Mouse (Mus musculus): ENCODE results near the gene Mafg. TPM values are rescaled to one million over a fixed set of nuclear protein-coding genes. Genes with fewer than 3 reads are reported as not detected.
"Not testable (repeated sequence)": the region's sequence is repeated elsewhere in the genome, so short reads cannot be mapped to it uniquely, and the experiment has no call there.

The Mafg gene
- total and polyA plus RNA-seq, 2 experiments from 2014 or later, result 39.7 to 40.1 TPM

- ATAC-seq, result peak; percentile 44
- 7% methylated on average over 97 of the region's 99 CpGs for WGBS
- peak overlapping the region; percentile 80 for H3K4me3 ChIP-seq (ENCODE audit: low read depth, low read length)
- peak overlapping the region; percentile 85 for H3K27ac ChIP-seq (ENCODE audit: low read depth, low read length)
- peaks cover 13% of the 10 kb centered on the region for H3K4me1 ChIP-seq (ENCODE audit: insufficient read depth)
- no peak for DNase-seq
- no peak for TF ChIP-seq CTCF (IDR thresholded peaks at IDR 0.05; ENCODE audit: low read depth)
- H3K4me2 ChIP-seq (ENCODE audit: low read depth), result peak overlapping the region; percentile 93
- H3K9ac ChIP-seq, result peak overlapping the region; percentile 91
- H3K36me3 ChIP-seq (ENCODE audit: insufficient read depth), result peaks cover 57% of the 10 kb centered on the region
- no peaks in the 10 kb centered on the region for H3K27me3 ChIP-seq (ENCODE audit: insufficient read depth, low read length)
- no peaks in the 10 kb centered on the region for H3K9me3 ChIP-seq (ENCODE audit: low read length)
Observed at GRCm38 (mm10) chr11:120597240-120598235, 35.9 kb downstream of the Mafg start.

DNA sequence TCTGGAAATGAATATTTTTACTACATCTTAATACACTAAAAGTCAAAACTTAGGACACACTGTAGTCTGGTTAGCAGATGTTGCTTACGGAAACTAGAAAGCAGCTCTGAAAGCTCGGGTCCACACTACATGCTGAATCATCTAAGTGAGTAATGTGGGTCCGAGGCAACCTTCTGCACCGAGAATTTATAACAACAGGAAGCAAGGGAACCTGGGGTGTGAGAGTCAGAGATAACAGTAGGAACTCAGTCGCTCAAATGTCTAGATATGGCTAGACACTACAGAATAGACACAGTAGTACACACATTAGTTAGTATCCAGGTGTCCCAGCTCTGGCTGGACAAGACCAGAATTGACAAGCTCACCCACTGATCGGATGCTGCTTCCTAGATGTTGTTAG, 44.9 kb downstream of the Mafg start:
- Histone ChIP-seq H3K9me3 (ENCODE audit: low read length) (no peaks in the 10 kb centered on the region), H3K36me3 (ENCODE audit: insufficient read depth) (peaks cover 75% of the 10 kb centered on the region), H3K4me3 (ENCODE audit: low read depth, low read length) (no peak overlapping the region), H3K27me3 (ENCODE audit: insufficient read depth, low read length) (no peaks in the 10 kb centered on the region), H3K4me1 (ENCODE audit: insufficient read depth) (no peaks in the 10 kb centered on the region), H3K27ac (ENCODE audit: low read depth, low read length) (no peak overlapping the region), H3K4me2 (ENCODE audit: low read depth) (no peak overlapping the region), H3K9ac (no peak overlapping the region)
- 98% methylated on average over 6 of the region's 6 CpGs for WGBS
- TF ChIP-seq CTCF (IDR thresholded peaks at IDR 0.05; ENCODE audit: low read depth), result no peak
- no peak for ATAC-seq
- DNase-seq, result no peak

DNA sequence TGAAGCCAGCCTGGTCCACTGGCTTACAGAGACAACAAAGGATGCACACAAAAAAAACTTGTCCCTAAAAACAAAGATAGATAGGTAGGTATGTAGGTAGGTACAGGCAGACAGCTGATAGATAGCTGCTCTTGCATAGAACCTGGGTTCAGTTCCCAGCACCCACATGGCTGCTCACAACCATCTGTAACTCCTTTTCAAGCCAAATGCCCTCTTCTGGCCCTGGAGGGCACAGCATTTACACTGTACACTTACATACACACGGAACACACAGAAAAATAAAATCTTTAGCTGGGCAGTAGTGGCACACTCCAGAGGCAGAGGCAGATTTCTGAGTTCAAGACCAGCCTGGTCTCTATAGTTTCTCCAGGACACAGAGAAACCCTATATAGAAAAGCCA, 49.5 kb downstream of the Mafg start:
- Histone ChIP-seq H3K4me3 (ENCODE audit: low read depth, low read length) (no peak overlapping the region), H3K4me2 (ENCODE audit: low read depth) (no peak overlapping the region), H3K4me1 (ENCODE audit: insufficient read depth) (peaks cover 9% of the 10 kb centered on the region), H3K27ac (ENCODE audit: low read depth, low read length) (no peak overlapping the region), H3K9ac (no peak overlapping the region), H3K36me3 (ENCODE audit: insufficient read depth) (peaks cover 43% of the 10 kb centered on the region), H3K9me3 (ENCODE audit: low read length) (no peaks in the 10 kb centered on the region), H3K27me3 (ENCODE audit: insufficient read depth, low read length) (no peaks in the 10 kb centered on the region)
- TF ChIP-seq CTCF (IDR thresholded peaks at IDR 0.05; ENCODE audit: low read depth), result no peak; the same call in 1 of the 2 replicates
- 97% methylated on average over 1 of the region's 1 CpGs for WGBS
- ATAC-seq (no peak), DNase-seq (no peak)

DNA sequence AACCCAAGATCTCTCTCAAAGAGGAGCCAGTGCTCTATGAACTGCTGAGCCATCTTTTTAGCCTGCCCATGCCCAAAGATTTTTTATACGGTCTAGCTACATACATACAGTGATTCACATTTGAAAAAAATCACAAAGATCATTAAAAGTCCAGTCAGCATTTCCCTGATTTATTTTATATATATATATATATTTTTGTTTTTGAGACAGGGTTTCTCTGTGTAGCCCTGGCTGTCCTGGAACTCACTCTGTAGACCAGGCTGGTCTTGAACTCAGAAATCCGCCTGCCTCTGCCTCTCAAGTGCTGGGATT, 50.5 kb downstream of the Mafg start:
- not testable (repeated sequence) for H3K4me1 ChIP-seq (ENCODE audit: insufficient read depth); H3K4me3 ChIP-seq (ENCODE audit: low read depth, low read length); H3K9me3 ChIP-seq (ENCODE audit: low read length); DNase-seq; H3K27ac ChIP-seq (ENCODE audit: low read depth, low read length); H3K9ac ChIP-seq; ATAC-seq; H3K27me3 ChIP-seq (ENCODE audit: insufficient read depth, low read length); H3K4me2 ChIP-seq (ENCODE audit: low read depth)
- 89% methylated on average over 2 of the region's 2 CpGs for WGBS
- peaks cover 45% of the 10 kb centered on the region for H3K36me3 ChIP-seq (ENCODE audit: insufficient read depth)

DNA sequence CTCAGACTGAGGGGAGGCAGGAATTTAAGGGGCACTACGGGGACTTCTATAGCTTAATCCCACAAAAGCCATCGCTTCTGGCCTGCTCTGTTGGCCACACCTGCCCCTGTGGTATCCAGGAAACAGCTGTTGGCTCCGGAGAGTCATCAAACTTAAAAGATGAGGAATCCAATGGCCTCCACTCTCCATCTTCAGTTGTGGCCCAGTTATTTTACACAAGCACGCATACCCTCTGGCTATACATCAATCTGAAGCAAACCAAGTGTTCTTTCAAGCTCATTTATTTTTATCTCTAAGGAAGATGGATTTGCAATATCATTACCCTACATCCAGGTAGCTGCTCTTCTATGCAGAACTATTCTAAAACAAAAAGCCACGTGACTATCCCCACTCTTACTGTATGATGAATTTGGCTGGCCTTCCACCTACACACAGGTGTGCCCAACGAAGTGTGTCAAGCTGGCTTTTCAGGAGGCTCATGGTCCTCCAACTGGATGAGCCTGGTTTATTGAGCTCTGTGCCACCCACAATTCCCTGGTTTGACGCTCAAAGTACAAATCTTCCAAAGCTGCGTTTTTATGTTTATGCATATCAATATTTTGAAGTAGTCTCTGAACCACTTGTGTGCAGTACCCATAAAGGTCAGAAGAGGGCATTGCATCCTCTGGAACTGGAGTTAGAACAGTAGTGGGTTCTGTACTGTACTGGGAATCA, 51.0 kb downstream of the Mafg start:
- H3K4me1 ChIP-seq (ENCODE audit: insufficient read depth), result peaks cover 9% of the 10 kb centered on the region
- H3K9ac ChIP-seq, result peak overlapping the region; percentile 90
- peak overlapping the region; percentile 93 for H3K4me3 ChIP-seq (ENCODE audit: low read depth, low read length)
- H3K27me3 ChIP-seq (ENCODE audit: insufficient read depth, low read length), result no peaks in the 10 kb centered on the region
- peak overlapping the region; percentile 98 for H3K27ac ChIP-seq (ENCODE audit: low read depth, low read length)
- ATAC-seq (no peak), DNase-seq (peak; percentile 41)
- peaks cover 45% of the 10 kb centered on the region for H3K36me3 ChIP-seq (ENCODE audit: insufficient read depth)
- 78% methylated on average over 8 of the region's 8 CpGs for WGBS
- peak overlapping the region; percentile 94 for H3K4me2 ChIP-seq (ENCODE audit: low read depth)
- no peaks in the 10 kb centered on the region for H3K9me3 ChIP-seq (ENCODE audit: low read length)
- peak; percentile 51 for TF ChIP-seq CTCF (IDR thresholded peaks at IDR 0.05; ENCODE audit: low read depth)

GRCm38 (mm10) chr11:120581490-120582267, 51.7 kb downstream of the Mafg start, which contains the start of gene Arhgdia:
Arhgdia (minus strand) TSS chr11:120581624.
- DNase-seq (peak; percentile 94), ATAC-seq (peak; percentile 81)
- H3K9ac ChIP-seq, result peak within 1 kb of the TSS; percentile 90
- H3K36me3 ChIP-seq (ENCODE audit: insufficient read depth), result peaks cover 42% of the 10 kb centered on the region
- H3K4me1 ChIP-seq (ENCODE audit: insufficient read depth), result peaks cover 9% of the 10 kb centered on the region
- H3K4me2 ChIP-seq (ENCODE audit: low read depth), result peak within 1 kb of the TSS; percentile 94
- peak within 1 kb of the TSS; percentile 98 for H3K27ac ChIP-seq (ENCODE audit: low read depth, low read length)
- WGBS, result 4% methylated on average over 71 of the region's 75 CpGs
- no peaks in the 10 kb centered on the region for H3K27me3 ChIP-seq (ENCODE audit: insufficient read depth, low read length)
- peak; percentile 67 for TF ChIP-seq CTCF (IDR thresholded peaks at IDR 0.05; ENCODE audit: low read depth)
- H3K9me3 ChIP-seq (ENCODE audit: low read length), result no peaks in the 10 kb centered on the region
- peak within 1 kb of the TSS; percentile 93 for H3K4me3 ChIP-seq (ENCODE audit: low read depth, low read length)
